Mouse (Mus musculus): ENCODE results near the gene Rnf144b. TPM values are rescaled to one million over a fixed set of nuclear protein-coding genes. Genes with fewer than 3 reads are reported as not detected.

Rnf144b gene
- 1.7 and 2.3 TPM in 2 replicates for polyA plus RNA-seq (2015; fragmentation: Nextera tagmentation; extraction: Ambion mirVana)

DNA sequence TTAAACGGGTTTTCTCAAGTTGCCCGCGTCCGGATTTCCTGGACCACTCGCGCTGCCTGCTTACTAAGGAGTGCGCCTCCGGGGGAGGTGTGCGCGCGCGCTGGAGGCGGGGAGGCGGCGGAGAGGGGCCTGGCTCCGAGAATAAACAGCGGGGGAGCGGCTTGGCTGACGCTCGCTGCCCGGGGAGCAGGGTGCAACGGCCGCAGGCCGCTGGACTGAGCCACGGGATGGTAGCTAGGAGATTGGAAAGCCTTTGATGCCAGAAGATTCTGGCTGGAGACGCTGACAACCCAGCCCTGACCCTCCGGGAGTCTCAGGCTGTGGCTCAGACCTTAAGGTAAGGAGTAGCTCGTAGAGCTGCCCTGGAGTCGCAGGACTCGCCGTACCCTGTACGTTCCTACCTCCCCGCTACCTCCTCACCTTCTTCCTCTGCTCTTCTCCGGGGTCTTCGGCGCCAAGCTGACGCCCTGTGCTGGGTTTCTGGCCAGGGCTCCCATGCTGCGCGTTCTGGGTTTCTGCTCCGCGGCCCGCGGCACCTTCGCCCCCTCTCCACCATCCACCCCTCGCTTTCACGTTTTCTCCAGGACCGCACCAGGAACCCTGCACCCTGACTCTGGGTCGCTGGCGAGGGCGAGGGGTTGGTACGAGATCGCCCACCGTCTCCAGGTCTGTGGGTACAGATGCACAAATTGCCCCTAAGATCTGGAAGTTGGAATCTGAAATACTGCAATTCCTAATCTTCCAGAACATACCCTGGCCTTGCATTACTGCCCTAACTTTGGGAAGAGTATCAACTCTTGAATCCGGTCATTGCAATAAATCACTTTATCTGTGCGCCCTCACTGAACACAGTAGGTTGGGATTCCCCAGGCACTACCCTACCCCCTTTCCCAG lies at the start of gene Rnf144b:
Gene Rnf144b (plus strand): TSS at position 120 of the 894 bp plus-strand sequence.

DNA sequence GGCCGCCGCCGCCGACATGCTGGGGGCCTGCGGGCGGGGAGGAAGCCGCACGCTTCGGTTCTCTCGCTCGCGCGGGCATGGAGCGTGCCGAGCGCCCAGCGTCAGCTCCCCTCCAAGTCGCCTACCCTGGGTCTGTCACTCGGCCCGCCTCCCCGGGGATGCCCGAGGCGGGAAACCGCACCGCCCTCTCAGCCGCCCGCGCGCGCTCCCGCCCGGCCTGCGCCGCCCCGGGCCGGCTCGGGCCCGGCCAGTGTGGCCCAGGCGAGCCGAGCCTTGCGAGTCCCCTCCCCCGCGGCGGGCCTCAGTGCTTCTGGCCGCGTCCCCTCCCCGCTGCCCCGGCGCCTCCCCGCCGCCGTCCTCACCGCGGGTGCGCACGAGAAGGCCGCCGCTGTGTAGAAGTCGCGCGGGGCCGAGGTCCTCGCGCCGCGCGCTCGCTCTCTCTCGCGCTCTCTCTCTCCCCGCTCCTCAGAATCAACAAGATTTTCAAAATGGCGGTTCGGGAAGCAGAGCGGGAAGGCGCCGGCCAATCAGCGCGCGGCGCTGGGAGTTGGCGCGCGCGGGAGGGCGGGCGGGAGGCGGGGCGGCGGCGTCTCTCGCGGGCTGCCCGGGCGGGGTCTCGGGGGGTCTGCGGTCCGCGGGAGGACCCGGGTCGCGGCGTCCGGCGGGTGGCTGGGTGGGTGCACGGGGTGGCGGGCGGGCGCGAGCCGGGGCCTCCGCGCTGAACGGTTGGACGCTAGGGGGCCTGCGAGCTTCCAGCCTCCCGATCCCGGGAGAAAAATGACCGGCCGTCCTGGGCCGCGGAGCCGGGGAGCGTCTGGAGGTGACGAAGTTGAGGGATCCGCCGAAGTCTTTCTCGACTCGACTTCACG lies 16.5 kb upstream of the Rnf144b start, which contains the start of gene Dek:
Gene Dek (minus strand): TSS at position 491 of the 869 bp plus-strand sequence.

Other genes with a start within 250 kb of the Rnf144b start
- gene Kif13a, start 192.8 kb upstream of the Rnf144b start, polyA plus RNA-seq (2015; fragmentation: Nextera tagmentation; extraction: Ambion mirVana) = 5.8 and 7.6 TPM in 2 replicates
- 0.32 and 0.70 TPM in 2 replicates for gene Nhlrc1, start 107.8 kb upstream of the Rnf144b start, polyA plus RNA-seq (2015; fragmentation: Nextera tagmentation; extraction: Ambion mirVana)
- 2.5 and 3.5 TPM in 2 replicates for gene Kdm1b, start 79.2 kb upstream of the Rnf144b start, polyA plus RNA-seq (2015; fragmentation: Nextera tagmentation; extraction: Ambion mirVana)
- 2.8 and 4.8 TPM in 2 replicates for gene Tpmt, start 77.9 kb upstream of the Rnf144b start, polyA plus RNA-seq (2015; fragmentation: Nextera tagmentation; extraction: Ambion mirVana)
- 573 and 689 TPM in 2 replicates for gene Dek, start 16.5 kb upstream of the Rnf144b start, polyA plus RNA-seq (2015; fragmentation: Nextera tagmentation; extraction: Ambion mirVana)

Data from spleen, postnatal 0 days (tissue).